Mouse (Mus musculus): ENCODE results near the gene Dmpk.
"Not testable (repeated sequence)": the region's sequence is repeated elsewhere in the genome, so short reads cannot be mapped to it uniquely, and the experiment has no call there.

The Dmpk gene

GRCm38 (mm10) chr7:19083701-19084100, at the start of gene Dmpk:
TSS of gene Dmpk (plus strand) at chr7:19083849.
- peak; percentile 29 for DNase-seq (ENCODE audit: low spot score)

GRCm38 (mm10) chr7:19044616-19045015, 39.0 kb upstream of the Dmpk start:
- DNase-seq (ENCODE audit: low spot score) = no peak

GRCm38 (mm10) chr7:19046286-19047069, 37.2 kb upstream of the Dmpk start:
- no peak for DNase-seq (ENCODE audit: low spot score)

- no peak for DNase-seq (ENCODE audit: low spot score)
Observed at GRCm38 (mm10) chr7:19048006-19048527, 35.6 kb upstream of the Dmpk start.

DNA sequence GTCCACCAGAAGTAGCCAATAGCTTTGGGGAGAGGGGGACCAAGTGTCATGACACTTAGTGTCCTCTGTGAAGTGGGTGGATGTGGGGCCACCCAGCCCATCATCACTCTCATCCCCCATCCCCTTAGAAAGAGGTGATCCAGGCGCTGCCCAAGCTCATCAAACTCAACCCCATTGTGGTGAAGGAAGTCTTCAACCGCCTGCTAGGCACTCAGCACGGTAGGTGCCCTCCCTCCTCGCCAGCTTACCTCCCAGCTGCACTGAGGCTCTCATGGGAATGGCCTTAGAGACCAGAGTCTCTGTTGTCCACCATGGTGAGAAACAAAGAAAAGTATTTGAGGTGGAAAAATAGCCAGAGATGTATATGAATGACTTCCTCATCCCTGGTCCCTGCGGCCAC, 34.4 kb upstream of the Dmpk start:
- DNase-seq (ENCODE audit: low spot score) = no peak

DNA sequence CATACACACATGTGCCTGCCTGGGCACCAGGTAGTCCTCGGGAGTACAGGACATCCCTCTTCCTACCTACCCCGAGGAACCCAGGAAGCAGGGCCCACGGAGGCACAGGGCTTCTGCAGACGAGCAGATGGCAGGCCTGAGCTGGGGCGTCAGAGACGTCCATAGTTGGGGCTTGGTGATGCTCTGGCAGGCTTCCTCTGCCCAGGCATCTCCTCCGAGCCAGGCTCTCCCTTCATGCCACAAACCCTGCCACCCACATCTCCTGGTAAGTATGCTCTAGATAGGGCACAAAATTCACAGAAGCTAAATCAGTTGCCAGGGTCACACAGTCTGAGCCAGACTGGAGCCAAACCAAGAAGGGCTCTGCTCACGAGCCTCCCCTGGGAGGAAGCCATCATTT, 33.5 kb upstream of the Dmpk start:
- DNase-seq (ENCODE audit: low spot score) = no peak

DNA sequence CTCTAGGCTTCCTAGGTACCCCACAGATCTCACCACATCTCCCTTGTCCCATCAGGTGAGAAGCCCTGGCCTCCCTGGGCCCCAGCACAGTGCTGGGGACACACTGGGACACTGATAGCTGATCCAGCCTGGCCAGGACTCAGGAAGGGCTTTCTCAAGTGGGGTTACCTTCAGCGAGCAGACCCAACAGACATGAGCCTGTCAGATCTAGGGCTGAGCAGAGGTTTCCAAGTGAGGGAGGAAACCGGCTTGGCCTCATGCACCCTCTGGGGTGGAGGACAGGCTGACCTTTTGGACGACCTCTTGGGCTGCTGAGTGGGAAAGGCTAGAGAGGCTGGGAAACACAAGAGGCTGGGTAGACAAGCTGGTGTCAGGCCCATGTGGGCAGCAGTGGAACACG, 32.5 kb upstream of the Dmpk start:
- no peak for DNase-seq (ENCODE audit: low spot score)

DNA sequence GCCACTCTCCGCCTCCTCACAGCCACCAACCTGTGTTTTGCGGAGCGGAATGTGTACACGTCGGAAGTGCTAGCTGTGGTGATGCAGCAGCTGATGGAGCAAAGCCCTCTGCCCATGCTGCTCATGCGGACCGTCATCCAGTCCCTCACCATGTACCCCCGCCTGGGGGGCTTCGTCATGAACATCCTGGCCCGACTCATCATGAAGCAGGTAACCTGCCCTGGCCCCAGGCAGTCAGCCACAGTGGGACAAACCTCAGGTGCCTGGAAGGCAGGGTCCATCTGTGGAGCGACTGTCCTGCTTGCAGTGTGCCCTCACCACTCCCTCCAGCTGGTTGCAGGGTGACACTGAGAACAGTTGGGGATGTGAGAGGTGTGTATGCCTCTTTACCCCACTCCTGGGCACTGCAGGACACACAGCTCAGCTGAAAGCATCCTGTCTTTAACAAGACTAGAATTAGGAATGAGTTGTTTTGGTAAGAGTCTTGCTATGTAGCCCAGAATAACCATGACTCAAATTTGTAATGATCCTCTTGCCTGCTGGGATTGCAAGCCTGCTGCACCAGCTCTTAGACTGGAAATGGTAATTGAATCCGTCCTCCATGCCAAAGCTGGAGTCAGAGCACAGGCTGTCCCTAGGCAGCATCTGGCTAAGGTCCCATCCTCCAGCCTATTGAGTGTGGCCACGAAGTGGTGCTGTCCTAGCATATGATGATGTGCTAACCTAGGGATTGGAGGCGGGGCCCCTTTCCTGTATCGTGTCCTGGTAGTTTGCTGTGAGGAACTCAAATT, 31.1 kb upstream of the Dmpk start:
- DNase-seq (ENCODE audit: low spot score) = peak; percentile 36

DNA sequence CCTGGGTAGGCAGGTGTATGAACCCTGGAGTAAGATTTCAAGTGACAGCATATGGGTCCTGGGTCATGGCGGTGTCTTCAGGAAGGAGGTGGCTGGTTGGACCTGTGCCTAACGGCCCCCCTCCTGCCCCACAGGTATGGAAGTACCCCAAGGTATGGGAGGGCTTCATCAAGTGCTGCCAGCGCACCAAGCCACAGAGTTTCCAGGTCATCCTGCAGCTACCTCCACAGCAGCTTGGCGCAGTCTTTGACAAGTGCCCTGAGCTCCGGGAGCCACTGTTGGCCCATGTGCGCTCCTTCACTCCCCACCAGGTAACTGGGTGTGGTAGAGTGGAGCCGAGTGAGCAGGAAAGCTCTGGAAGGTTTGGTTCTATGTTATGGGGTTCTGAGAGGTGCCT, 30.5 kb upstream of the Dmpk start:
- no peak for DNase-seq (ENCODE audit: low spot score)

- DNase-seq (ENCODE audit: low spot score) = peak; percentile 16
Observed at GRCm38 (mm10) chr7:19054047-19054776, 29.4 kb upstream of the Dmpk start, which contains the start of gene Rsph6a. TSS of gene Rsph6a (plus strand) at chr7:19054690.

GRCm38 (mm10) chr7:19054777-19055076, 28.9 kb upstream of the Dmpk start:
- DNase-seq (ENCODE audit: low spot score) = no peak

DNA sequence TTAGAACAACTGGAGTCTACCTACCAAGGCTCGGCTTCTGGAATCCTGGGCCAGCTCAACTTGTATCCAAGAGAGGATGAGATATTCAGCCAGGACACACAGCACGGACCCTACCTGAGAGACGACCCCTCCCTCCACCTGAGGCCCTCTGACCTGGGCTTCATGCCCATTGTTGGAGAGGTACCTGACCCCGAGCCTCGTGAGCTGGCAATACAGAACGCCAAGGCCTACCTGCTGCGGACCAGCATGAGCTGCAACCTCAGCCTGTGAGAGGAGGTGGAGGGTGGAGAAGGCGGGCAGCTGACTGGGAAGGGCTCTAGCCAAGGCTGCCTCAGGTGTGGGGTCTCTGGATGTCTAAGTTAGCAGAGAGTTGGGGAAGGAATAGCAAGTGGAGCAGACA, 28.5 kb upstream of the Dmpk start:
- no peak for DNase-seq (ENCODE audit: low spot score)

GRCm38 (mm10) chr7:19057405-19057804, 26.2 kb upstream of the Dmpk start:
- DNase-seq (ENCODE audit: low spot score) = no peak

GRCm38 (mm10) chr7:19065896-19066295, 17.8 kb upstream of the Dmpk start:
- no peak for DNase-seq (ENCODE audit: low spot score)

GRCm38 (mm10) chr7:19067063-19067462, 16.6 kb upstream of the Dmpk start:
- DNase-seq (ENCODE audit: low spot score) = no peak

DNA sequence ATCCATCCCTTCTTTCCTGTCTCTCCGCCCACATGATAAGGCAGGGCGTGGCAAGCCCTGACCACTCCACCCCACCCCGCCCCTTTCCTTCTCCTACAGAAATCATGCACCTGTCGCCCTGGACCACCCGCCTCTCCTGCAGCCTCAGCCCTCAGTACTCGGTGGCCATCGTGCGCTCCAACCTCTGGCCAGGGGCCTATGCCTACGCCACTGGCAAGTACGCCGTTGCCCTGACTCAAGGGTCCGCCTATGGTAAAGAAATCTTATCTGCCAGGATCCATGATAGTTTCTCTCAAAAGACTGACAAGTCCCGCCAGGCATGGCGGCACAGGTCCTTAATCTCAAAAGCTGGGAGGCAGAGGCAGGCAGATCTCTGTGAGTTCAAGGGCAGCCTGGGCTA, 15.7 kb upstream of the Dmpk start:
- no peak for DNase-seq (ENCODE audit: low spot score)

GRCm38 (mm10) chr7:19068707-19069106, 14.9 kb upstream of the Dmpk start:
- peak; percentile 80 for DNase-seq (ENCODE audit: low spot score)

GRCm38 (mm10) chr7:19069500-19069899, 14.1 kb upstream of the Dmpk start:
- no peak for DNase-seq (ENCODE audit: low spot score)

DNA sequence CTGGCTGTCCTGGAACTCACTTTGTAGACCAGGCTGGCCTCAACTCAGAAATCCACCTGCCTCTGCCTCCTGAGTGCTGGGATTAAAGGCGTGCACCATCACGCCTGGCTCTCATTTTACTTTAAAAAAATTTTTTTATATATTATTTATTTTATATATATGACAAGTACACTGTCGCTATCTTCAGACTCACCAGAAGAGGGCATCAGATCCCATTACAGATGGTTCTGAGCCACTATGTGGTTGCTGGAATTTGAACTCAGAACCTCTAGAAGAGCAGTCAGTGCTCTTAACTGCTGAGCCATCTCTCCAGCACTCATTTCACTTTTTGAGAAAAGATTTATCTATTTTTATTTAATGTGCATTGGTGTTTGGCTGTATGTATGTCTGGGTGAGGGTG, 12.6 kb upstream of the Dmpk start:
- DNase-seq (ENCODE audit: low spot score) = not testable (repeated sequence)

GRCm38 (mm10) chr7:19073504-19073903, 10.1 kb upstream of the Dmpk start:
- no peak for DNase-seq (ENCODE audit: low spot score)

- DNase-seq (ENCODE audit: low spot score) = no peak
Observed at GRCm38 (mm10) chr7:19074494-19074893, 9.2 kb upstream of the Dmpk start.

DNA sequence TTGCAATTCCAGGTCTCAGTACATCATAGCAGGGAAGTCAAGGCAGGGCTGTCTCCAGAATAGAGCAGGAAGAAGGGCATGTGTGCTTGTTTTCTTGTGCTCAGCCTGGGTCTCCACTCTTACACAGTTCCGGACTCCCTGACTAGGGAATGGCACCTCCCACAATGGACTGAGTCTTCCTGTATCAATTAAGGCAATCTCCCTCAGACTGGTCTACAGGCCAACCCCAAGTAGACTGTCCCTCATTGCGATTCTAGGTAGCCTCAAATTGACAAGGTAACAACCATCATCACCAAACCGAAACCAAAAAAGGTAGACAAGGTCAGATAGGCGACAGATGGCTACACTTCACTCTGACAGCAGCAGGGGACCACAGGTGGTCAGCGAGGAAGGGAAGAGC, 8.4 kb upstream of the Dmpk start:
- DNase-seq (ENCODE audit: low spot score) = no peak
